Mouse (Mus musculus) embryo, embryonic 11.5 days (tissue): ENCODE results near the gene Sf3a2.

Source experiments
- DNase-seq: peaks from one replicate; pipeline ENCODE4 v3.0.0-alpha.2; 2012; ENCODE audit warnings: low read depth, low spot score

Sf3a2 gene

GRCm38 (mm10) chr10:80798150-80799006 is at the start of gene Sf3a2, which contains the start of gene Plekhj1:
Sf3a2 (plus strand) TSS chr10:80798198.
Plekhj1 (minus strand) TSS chr10:80798626.
- DNase-seq: peak; percentile 93

GRCm38 (mm10) chr10:80748609-80749008 is 49.4 kb upstream of the Sf3a2 start:
- DNase-seq: peak; percentile 63

GRCm38 (mm10) chr10:80751188-80751832 is 46.7 kb upstream of the Sf3a2 start:
- DNase-seq: no peak

GRCm38 (mm10) chr10:80752079-80752625 is 45.8 kb upstream of the Sf3a2 start:
- DNase-seq: peak; percentile 58

GRCm38 (mm10) chr10:80754594-80755290 is 43.3 kb upstream of the Sf3a2 start, which contains the start of gene Dot1l:
Dot1l (plus strand) TSS chr10:80755206.
- DNase-seq: peak; percentile 96

DNA sequence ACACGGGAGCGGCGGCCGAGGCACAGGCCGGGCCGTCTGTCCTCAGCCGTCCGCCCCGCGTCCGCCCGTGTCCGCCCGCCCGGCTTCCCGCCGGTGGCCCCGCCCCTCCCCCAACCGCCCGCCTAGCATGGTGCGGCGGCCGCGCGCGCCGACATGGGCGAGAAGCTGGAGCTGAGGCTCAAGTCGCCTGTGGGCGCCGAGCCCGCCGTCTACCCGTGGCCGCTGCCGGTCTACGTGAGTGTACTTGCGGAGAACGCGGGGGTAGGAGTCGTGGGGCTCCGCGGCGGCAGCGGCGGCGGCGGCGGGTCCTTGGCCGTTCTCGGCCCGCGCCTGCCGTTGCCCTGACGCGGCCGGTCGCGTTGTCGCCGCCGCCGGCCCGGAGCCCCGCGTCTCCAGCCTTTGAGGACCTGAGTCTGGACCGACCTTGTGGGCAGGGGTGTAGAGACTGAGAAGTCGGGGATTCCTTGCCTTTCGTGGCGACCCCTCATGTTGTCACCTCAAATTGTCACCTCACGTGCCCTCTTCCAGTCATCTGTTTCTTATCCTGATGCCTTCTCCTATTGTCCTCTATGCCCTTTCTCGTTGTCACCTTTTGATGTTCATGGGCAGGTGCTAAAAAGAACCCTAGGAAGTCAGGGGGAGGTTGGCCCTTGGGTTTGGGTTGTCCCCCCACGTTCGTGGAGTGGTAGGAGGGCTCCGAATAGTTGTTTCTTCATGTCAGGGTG is 42.5 kb upstream of the Sf3a2 start:
- no peak for DNase-seq

DNA sequence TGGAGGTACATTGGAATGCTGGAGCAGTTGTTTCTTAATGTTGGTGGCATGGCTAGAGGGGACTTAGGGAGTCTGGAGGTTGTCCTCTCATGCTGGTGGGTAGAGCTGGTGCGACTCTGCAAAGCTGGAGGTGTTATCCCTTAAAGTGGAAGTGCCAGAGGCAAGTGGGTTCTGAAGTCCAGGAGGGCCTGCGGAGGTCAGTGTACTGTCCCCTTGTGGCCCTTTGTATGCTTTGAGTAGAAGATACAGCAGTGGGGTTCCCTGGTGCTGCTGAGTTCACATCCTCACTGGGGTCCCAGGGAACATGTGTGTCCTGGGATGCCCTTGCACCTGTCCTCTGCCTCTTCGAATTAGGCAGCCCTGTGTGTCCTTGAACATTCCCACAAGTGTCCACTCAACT is 41.9 kb upstream of the Sf3a2 start:
- no peak for DNase-seq

DNA sequence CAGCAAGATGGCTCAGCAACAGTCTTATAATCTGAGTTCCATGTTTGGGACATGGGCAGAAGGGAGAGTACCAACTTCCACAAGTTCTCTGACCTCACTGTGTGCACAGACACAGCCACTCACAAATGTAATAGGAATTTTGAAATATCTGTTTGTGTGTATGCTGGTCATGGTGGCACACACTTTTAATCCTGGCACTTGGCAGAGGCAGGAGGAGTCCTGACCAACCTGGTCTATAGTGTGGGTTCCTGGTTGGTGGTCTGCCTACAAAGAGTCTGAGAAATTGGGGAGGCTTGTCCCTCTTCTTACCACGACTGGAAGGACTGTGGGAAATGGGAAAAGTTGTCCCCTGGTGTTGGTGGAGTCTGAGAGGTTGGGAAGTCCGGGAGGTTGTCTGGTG is 41.5 kb upstream of the Sf3a2 start:
- DNase-seq: no peak

DNA sequence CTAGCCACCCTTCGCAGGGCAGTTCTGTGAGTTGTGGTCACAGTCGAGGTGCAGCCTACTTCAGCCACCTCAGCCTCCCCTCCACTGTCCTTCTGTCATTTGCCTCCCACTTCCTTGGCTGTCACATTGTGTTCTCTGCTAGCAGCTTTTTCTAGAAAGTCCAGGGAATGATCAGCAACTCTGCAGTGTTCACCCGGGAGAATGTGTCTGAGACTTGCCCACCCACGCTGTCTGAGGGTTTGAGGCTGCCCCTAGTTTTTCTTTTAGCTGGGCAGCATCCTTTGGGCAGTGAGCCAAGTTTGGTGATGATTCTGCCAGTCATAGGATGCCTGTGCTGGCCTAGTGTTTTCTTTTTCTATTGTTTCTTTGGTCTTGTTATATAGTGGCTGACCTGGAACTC is 41.0 kb upstream of the Sf3a2 start:
- DNase-seq: no peak

GRCm38 (mm10) chr10:80757717-80758116 is 40.3 kb upstream of the Sf3a2 start:
- no peak for DNase-seq

DNA sequence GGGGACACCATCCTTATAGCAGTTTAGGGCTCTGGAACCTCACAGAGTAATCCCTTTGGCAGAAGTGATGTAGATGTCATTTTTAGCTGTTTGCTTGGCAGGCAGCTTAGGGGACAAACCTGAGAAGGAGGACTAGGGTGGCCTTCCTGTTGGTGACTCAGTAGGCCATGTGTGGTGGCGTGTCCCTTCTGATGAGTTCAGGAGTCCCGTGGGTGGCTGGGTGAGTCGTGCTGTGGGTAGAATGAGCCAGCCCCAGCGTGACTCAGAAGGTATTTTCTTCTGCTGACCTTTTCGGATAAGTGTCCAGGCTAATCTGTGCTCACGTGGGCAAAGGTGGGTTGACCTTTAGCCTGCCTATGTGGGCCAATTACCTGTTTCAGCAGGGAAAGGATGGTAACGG is 39.3 kb upstream of the Sf3a2 start:
- DNase-seq: no peak

DNA sequence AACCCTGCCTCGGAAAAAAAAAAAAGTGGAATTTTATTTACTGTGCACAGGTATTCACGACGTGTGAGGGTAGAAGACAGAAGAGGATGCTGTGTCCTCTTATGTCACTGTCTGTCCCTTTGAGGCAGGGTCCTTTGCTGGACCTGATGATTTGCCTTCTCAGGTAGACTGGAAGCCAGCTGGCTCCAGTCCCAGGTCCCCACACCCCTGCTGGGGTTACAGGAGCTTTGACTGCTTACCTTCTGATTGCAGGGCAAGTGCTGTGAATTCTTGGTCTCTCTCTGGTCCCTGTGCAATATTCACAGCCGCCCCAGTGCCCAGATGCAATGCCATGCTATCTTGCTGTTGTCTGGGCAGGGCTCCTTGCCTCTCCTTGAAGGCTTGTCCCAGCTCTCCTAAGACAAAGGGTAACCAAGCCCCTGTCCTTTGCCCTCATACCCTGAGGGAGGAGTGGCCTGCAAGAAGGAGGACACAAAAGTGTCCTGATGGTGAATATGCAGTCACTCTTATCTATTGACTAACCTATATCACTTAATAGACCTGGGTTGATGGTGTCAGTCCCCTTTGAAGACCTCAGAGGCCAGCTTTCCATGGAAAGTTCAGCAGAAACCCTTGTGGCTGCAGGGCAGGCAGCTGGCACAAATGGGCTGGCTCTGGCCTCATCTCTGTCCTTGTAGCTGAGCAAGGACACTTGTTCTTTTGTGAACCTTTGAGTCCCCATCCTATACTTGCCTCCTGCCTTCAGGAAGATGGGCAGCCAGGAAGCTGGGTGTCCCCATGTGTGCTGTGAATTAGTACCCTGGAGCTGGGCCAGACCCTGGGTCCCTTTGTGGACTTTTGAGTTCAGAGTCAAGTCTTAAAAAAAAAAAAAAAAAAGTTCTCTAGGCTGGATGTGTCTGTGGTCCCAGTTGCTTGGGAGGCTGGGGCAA is 37.1 kb upstream of the Sf3a2 start:
- no peak for DNase-seq

DNA sequence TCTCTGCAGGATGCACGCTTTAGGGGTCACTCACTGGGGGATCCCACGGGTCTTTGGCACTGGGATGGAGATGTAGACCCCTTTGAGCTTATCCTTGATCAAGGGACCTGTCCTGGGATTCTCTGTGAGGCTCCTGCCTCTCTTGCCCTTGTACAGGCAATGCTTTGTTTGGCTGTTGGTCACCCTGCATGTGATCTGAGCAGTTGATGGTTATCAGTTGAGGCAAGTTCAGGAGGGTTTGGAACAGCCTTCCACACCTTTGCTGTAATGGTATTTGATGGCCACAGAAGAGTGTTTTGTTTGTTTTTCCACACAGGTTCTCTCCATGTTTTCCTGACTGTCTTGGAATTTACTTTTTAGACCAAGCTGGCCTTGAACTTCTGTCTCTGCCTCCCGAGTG is 36.2 kb upstream of the Sf3a2 start:
- DNase-seq: no peak

GRCm38 (mm10) chr10:80763502-80763901 is 34.5 kb upstream of the Sf3a2 start:
- no peak for DNase-seq

DNA sequence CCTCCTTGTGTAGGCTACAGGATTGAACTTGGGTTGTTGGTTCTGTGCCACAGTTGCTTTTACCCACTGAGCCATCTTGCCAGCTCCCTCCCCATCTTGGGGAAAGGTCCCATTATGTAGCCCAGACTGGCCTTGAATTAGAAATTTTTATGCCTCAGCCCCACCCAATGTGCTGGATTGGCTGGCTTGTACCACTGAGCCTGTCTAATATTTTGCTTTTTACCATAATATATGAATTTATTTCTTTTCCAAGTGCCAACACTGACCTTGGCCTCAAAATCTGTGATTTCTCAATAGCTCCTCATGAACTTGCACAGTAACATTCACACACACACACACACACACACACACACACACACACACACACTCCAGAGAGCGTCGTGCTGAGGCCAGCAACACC is 32.3 kb upstream of the Sf3a2 start:
- DNase-seq: no peak

DNA sequence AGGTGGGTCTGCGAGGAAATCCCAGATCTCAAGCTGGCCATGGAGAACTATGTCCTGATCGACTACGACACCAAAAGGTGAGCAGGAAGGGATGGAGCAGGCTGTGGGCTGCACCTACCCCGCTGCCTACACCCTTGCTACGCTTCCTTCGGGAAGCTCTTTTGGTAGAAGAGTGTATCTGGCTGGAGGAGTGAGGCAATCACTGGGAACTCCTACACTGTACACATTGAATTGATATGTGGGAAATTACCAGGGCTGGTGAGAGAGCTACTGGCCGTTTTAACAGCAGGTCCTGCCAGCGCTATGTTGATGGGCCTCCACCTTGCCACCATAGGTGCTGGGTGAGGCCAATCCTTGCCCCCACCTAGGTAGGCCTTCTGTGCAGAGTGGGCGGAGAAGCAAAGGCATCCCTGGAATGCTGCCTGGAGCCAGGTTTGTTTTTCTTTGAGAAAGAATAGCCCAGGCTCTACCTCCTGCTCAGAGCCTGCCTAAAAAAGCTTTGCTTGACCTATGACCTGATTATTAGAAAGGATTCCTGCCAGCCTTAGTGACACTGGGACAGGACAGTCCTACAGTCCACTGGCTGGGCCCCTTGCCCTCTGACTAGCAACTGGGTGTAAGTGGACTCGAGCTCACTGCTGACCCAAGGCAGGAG is 31.7 kb upstream of the Sf3a2 start:
- DNase-seq: no peak

DNA sequence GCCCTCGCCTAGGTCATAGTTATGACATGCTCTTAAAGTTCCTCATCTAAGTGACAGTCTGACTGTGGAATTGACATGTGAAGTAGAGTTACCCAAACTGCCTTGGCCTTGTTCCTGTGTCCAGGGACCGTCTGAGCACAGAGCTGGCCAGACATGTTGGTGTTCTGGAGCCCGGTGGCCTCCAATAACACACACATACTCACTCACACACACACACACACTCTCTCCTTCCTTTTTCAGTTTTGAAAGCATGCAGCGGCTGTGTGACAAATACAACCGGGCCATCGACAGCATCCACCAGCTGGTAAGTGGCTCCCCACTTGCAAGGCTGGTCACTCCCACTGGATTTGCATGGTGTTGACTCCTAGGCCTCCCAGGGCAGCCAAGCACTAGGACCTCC is 29.6 kb upstream of the Sf3a2 start:
- no peak for DNase-seq

- DNase-seq: no peak
Observed at GRCm38 (mm10) chr10:80773816-80774215, 24.2 kb upstream of the Sf3a2 start.

GRCm38 (mm10) chr10:80774549-80774948 is 23.4 kb upstream of the Sf3a2 start:
- no peak for DNase-seq

- DNase-seq: no peak
Observed at GRCm38 (mm10) chr10:80774981-80775380, 23.0 kb upstream of the Sf3a2 start.
